Mouse (Mus musculus): ENCODE data around the gene Gys2.

GRCm38 (mm10) chr6:142453311-142453710 lies 19.6 kb downstream of the Gys2 start:
- TF ChIP-seq CTCF (IDR thresholded peaks at IDR 0.05; ENCODE audit: insufficient read depth, low read length) (no peak), POLR2A (IDR thresholded peaks at IDR 0.05; ENCODE audit: borderline replicate concordance, extremely low read depth, low read depth, low read length) (no peak)
